Mouse (Mus musculus) ES-Bruce4 (cell line): ENCODE measurements around the gene Chchd6.

ENCODE experiments used
- CTCF ChIP-seq: IDR thresholded peaks from one replicate; pipeline ENCODE4 v1.8.1; 2011; ENCODE audit warnings: low read depth, low read length
- EP300 ChIP-seq: IDR thresholded peaks from 2 replicates; pipeline ENCODE4 v1.6.1; 2011; ENCODE audit warnings: low read depth, low read length; ENCODE audit not compliant: insufficient read depth

- TF ChIP-seq EP300 (no peak), CTCF (no peak)
These were observed 109.4 kb downstream of the Chchd6 start for GRCm38 (mm10) chr6:89486055-89486454.
